Mouse (Mus musculus): ENCODE measurements around the gene Wdr45. TPM values are rescaled to one million over a fixed set of nuclear protein-coding genes. Genes with fewer than 3 reads are reported as not detected.
"Not testable (repeated sequence)": the region's sequence is repeated elsewhere in the genome, so short reads cannot be mapped to it uniquely, and the experiment has no call there.

Wdr45 gene
- polyA plus RNA-seq, 1 experiment from 2014 or later, result 222 TPM

DNA sequence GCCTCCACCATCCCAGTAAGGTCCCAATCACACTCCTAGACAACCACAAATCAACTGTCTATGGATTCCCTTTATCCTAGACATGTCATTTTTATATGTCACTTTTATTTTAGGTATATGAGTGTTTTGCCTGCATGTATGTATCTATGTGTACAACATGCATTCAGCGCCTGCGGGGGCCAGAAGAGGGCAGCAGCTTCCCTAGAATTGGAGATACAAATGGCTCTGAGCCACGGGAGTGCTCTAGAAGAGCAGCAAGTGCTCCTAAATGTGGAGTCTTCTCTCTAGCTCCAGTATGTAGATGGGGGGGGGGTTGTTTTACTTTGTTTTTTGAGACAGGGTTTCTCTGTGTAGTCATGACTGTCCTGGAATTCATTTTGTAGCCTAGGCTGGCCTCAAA is 39.5 kb downstream of the Wdr45 start:
- DNase-seq (ENCODE audit: low spot score) (peak; percentile 47), ATAC-seq (peak; percentile 70)
- not testable (repeated sequence) for H3K9me3 ChIP-seq (ENCODE audit: low read length); H3K4me1 ChIP-seq (ENCODE audit: insufficient read depth, low read depth, low read length); H3K9ac ChIP-seq (replicated peaks; ENCODE audit: low read depth); H3K4me3 ChIP-seq (ENCODE audit: low read depth, low read length); H3K36me3 ChIP-seq (ENCODE audit: insufficient read depth, low read length); H3K27me3 ChIP-seq (replicated peaks; ENCODE audit: insufficient read depth, low read length); H3K4me2 ChIP-seq (replicated peaks; ENCODE audit: low read depth, low read length); H3K27ac ChIP-seq (ENCODE audit: low read length)
- peak; percentile 56 for TF ChIP-seq CTCF (IDR thresholded peaks at IDR 0.05)
- WGBS, result 12% methylated on average over 3 of the region's 3 CpGs

DNA sequence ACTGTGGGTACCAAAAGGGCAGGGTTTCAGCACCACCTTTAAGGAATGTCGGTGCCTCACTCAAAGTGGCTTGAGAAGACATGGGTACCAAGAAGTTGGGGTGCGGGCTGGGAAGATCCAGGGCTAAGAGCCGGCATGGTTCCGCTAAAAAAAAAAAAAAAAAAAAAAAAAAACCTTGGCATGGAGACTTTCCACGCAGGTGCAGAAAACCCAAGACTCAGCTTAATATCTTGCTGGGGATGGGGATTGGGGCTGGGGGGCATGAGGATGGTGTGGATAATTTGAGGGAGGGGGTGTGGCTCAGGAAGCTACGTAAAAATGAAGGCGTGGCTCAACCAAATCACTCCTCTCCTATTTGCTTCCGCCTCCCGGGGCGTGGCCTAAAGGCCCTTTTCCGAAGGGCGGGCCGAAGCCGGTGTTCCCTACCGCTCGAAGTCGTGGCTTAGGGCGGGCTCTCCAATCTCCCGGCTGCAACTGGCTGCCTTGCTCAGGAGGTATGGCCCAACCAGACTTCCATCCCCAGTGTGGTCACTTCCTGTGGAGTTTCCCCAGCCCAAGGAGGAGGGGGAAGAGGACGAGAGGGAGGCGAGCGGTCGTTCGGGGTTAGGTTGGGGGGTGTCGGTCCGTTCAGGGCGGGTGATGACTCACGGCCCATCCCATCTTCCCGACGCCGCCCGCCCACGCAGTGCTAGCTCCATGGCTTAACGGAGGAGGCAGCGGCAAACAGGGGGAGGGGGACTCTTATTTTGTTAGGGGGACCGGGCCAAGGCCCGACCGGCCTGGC is 48.2 kb downstream of the Wdr45 start, which contains the start of gene Tfe3:
Gene Tfe3, plus strand, starts transcription at position 424 of the 784 bp plus-strand sequence.
- peak; percentile 97 for DNase-seq (ENCODE audit: low spot score)
- peak; percentile 96 for ATAC-seq

DNA sequence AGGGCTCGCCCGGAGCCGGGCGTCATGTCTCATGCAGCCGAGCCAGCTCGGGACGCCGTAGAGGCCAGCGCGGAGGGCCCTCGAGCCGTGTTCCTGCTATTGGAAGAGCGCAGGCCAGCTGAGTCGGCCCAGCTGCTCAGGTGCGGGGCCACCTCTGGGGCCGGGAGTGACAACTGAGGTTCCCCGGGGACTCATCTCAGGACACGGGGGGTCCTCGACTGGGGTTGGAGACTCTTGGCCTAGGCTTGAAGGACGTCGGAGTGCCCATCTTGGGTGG is 48.7 kb downstream of the Wdr45 start:
- H3K4me1 ChIP-seq (ENCODE audit: insufficient read depth, low read depth, low read length), result no peaks in the 10 kb centered on the region
- 4% methylated on average over 21 of the region's 21 CpGs for WGBS
- no peaks in the 10 kb centered on the region for H3K27me3 ChIP-seq (replicated peaks; ENCODE audit: insufficient read depth, low read length)
- ATAC-seq (no peak; the same call in 1 of the 2 replicates), DNase-seq (ENCODE audit: low spot score) (no peak)
- peak overlapping the region; percentile 59 for H3K4me2 ChIP-seq (replicated peaks; ENCODE audit: low read depth, low read length)
- peak overlapping the region; percentile 80 for H3K27ac ChIP-seq (ENCODE audit: low read length)
- no peaks in the 10 kb centered on the region for H3K9me3 ChIP-seq (ENCODE audit: low read length)
- peak overlapping the region; percentile 63 for H3K9ac ChIP-seq (replicated peaks; ENCODE audit: low read depth)
- H3K36me3 ChIP-seq (ENCODE audit: insufficient read depth, low read length), result no peaks in the 10 kb centered on the region; the same call in 1 of the 2 replicates
- H3K4me3 ChIP-seq (ENCODE audit: low read depth, low read length), result peak overlapping the region; percentile 64
- TF ChIP-seq CTCF (IDR thresholded peaks at IDR 0.05), result no peak
- no peak for TF ChIP-seq EP300 (IDR thresholded peaks at IDR 0.05)

More for the DNA sequence above, 48.2 kb downstream of the Wdr45 start, which contains the start of gene Tfe3:
- Histone ChIP-seq H3K27me3 (replicated peaks; ENCODE audit: insufficient read depth, low read length) (no peaks in the 10 kb centered on the region), H3K4me3 (ENCODE audit: low read depth, low read length) (peak within 1 kb of the TSS; percentile 64), H3K9me3 (ENCODE audit: low read length) (no peaks in the 10 kb centered on the region), H3K4me2 (replicated peaks; ENCODE audit: low read depth, low read length) (peak within 1 kb of the TSS; percentile 59), H3K27ac (ENCODE audit: low read length) (peak within 1 kb of the TSS; percentile 80), H3K9ac (replicated peaks; ENCODE audit: low read depth) (peak within 1 kb of the TSS; percentile 63), H3K4me1 (ENCODE audit: insufficient read depth, low read depth, low read length) (no peaks in the 10 kb centered on the region), H3K36me3 (ENCODE audit: insufficient read depth, low read length) (no peaks in the 10 kb centered on the region)
- TF ChIP-seq CTCF (IDR thresholded peaks at IDR 0.05), result no peak
- TF ChIP-seq EP300 (IDR thresholded peaks at IDR 0.05), result no peak
- 10% methylated on average over 37 of the region's 38 CpGs for WGBS

DNA sequence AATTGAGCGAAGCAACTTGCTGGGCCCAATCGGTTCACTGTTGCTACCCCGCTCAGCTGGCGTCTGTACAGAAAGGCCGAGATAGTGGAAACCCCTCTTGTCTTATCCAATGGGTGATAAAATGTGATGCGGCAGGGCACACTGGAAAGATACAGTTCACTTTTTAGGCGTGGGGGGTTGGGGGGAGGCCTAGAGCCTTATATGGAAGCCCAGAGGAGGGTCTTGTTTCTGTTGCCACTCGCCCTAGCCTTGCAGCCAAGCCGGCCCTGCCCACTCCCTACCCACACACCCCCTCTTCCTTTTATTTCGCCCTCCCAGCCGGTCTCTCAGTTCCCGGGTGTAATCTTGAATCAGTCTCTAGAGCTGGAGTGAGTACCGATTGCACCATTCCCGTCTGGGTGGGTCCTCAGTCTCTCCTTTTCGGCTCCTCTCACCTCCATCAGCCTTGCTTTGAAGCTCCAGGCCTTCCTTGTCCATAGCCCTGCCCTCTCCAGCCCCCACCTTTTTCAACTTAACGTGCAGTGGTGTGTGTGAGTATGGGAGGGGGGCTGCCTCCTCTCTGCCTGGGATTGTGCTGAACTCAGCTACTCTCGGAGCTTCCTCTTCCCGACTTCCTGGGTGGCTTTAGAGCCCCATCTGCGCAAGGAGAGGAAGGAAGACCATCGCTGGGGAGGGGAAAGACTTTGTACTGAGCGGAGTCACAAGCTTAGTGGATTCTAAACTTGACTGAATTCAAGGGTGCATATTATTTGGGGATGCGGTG is 49.7 kb downstream of the Wdr45 start:
- H3K9me3 ChIP-seq (ENCODE audit: low read length), result no peaks in the 10 kb centered on the region
- no peaks in the 10 kb centered on the region for H3K27me3 ChIP-seq (replicated peaks; ENCODE audit: insufficient read depth, low read length)
- WGBS, result 14% methylated on average over 21 of the region's 22 CpGs
- 0 out of 2 replicates have a peak overlapping the region, but pooled peaks have one; percentile 63 for H3K9ac ChIP-seq (replicated peaks; ENCODE audit: low read depth)
- H3K27ac ChIP-seq (ENCODE audit: low read length), result peak overlapping the region; percentile 80
- TF ChIP-seq EP300 (IDR thresholded peaks at IDR 0.05), result no peak
- TF ChIP-seq CTCF (IDR thresholded peaks at IDR 0.05), result no peak
- ATAC-seq (peak; percentile 11; the same call in 1 of the 2 replicates), DNase-seq (ENCODE audit: low spot score) (peak; percentile 69)
- H3K4me3 ChIP-seq (ENCODE audit: low read depth, low read length), result peak overlapping the region; percentile 64
- H3K4me2 ChIP-seq (replicated peaks; ENCODE audit: low read depth, low read length), result peak overlapping the region; percentile 59
- no peaks in the 10 kb centered on the region for H3K4me1 ChIP-seq (ENCODE audit: insufficient read depth, low read depth, low read length)
- no peaks in the 10 kb centered on the region; the same call in 1 of the 2 replicates for H3K36me3 ChIP-seq (ENCODE audit: insufficient read depth, low read length)

DNA sequence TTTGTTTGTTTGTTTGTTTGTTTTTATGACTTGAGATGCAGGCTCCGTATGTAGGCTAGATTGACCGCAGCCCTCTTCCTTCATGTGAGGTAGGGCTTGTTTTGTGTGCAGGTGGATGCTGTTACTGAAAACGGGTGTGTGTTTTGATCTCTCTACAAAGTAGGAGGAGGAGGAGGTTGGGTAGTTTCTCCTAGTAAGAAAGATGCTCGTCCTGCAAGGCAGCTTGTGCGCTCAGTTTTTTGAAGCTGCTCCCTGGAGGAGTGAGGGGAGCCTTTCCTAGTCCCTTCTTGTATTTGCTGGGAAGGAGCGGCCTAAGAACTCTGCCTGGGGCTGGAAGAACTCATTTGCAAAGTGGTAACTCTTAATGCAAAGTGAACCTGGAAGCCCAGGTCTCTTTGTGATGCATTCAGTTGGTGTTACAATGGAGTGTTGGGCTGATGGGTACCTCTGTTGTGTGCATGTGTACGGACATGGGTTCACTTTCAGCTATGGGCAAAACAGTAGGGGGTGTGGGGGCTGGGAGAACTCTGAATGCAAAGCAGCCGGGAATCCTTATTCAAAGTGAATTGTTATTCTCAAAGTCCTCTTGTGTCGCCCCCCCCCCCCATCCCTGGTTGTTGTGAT is 50.6 kb downstream of the Wdr45 start:
- 24% methylated on average over 8 of the region's 9 CpGs for WGBS
- TF ChIP-seq CTCF (IDR thresholded peaks at IDR 0.05) (no peak), EP300 (IDR thresholded peaks at IDR 0.05) (no peak)
- DNase-seq (ENCODE audit: low spot score) (no peak), ATAC-seq (no peak)
- no peaks in the 10 kb centered on the region for H3K4me1 ChIP-seq (ENCODE audit: insufficient read depth, low read depth, low read length)
- no peaks in the 10 kb centered on the region; the same call in 1 of the 2 replicates for H3K36me3 ChIP-seq (ENCODE audit: insufficient read depth, low read length)
- H3K9ac ChIP-seq (replicated peaks; ENCODE audit: low read depth), result no peak overlapping the region
- peak overlapping the region; percentile 23 for H3K4me3 ChIP-seq (ENCODE audit: low read depth, low read length)
- 0 out of 2 replicates have a peak overlapping the region, but pooled peaks have one; percentile 62 for H3K27ac ChIP-seq (ENCODE audit: low read length)
- peak overlapping the region; percentile 59 for H3K4me2 ChIP-seq (replicated peaks; ENCODE audit: low read depth, low read length)
- no peaks in the 10 kb centered on the region for H3K9me3 ChIP-seq (ENCODE audit: low read length)
- H3K27me3 ChIP-seq (replicated peaks; ENCODE audit: insufficient read depth, low read length), result no peaks in the 10 kb centered on the region

DNA sequence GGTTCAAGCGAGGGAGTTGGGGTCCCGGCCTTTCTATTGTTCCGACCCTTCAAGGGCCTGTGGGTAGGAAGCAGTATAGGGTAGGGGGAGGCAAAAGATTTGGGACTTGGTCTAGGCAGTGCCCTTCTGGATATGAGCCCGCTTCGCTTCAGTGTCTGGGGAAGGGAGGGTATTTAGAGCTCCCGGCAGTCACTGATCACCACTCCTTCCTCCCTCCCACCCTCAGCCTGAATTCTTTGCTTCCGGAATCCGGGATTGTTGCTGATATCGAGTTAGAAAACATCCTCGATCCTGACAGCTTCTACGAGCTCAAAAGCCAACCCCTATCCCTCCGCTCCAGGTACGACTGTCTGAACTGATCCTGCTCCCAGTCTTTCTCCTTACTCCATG is 51.1 kb downstream of the Wdr45 start:
- Histone ChIP-seq H3K9ac (replicated peaks; ENCODE audit: low read depth) (0 out of 2 replicates have a peak overlapping the region, but pooled peaks have one; percentile 32), H3K4me3 (ENCODE audit: low read depth, low read length) (peak overlapping the region; percentile 23), H3K27ac (ENCODE audit: low read length) (peak overlapping the region; percentile 62), H3K9me3 (ENCODE audit: low read length) (no peaks in the 10 kb centered on the region), H3K4me1 (ENCODE audit: insufficient read depth, low read depth, low read length) (no peaks in the 10 kb centered on the region), H3K4me2 (replicated peaks; ENCODE audit: low read depth, low read length) (peak overlapping the region; percentile 59), H3K36me3 (ENCODE audit: insufficient read depth, low read length) (no peaks in the 10 kb centered on the region; the same call in 1 of the 2 replicates), H3K27me3 (replicated peaks; ENCODE audit: insufficient read depth, low read length) (no peaks in the 10 kb centered on the region)
- 25% methylated on average over 13 of the region's 13 CpGs for WGBS
- no peak for TF ChIP-seq EP300 (IDR thresholded peaks at IDR 0.05)
- TF ChIP-seq CTCF (IDR thresholded peaks at IDR 0.05), result no peak
- DNase-seq (ENCODE audit: low spot score) (no peak), ATAC-seq (no peak)
